ENCODE assay signal across 17 mouse cellular contexts in the genomic region with DNA sequence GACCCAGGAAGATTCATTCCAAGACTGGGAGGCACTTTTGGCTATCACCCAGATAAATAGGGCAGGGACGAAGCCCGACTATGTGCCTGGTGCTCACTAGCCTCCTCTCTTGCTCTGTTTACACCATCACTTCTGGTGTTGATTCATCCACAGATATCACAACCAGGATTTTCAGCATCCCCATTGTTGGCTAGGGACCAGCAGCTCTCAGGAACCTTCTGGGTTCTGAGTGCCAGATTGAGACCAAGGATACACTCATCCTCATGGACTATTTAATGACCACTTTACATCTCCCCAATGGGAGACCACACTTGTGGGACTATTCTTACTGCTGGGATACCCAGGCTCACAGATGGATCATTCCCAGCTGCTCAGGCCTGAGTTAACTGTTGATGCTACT. TPM values are rescaled to one million over a fixed set of nuclear protein-coding genes. Genes with fewer than 3 reads are reported as not detected.
"Had no signal": no experiment of that assay in that cellular context is flagged by ENCODE, and none has a peak within 500 bp of the region (broad histone marks: within the 10 kb centered on the region; RNA-seq: fewer than 3 reads in every experiment).

No protein-coding gene starts in this region.

- DNase-seq: kidney, postnatal 10 days; kidney, postnatal 4 days; lung, embryonic 14.5 days; lung, postnatal 10 days; lung, postnatal 4 days; right cerebral cortex, postnatal 14 days; thymus, adult 2 months; thymus, postnatal 25 days had no signal

- H3K4me2 ChIP-seq: limb, embryonic 15.5 days; liver, embryonic 12.5 days; lung, embryonic 14.5 days; midbrain, embryonic 15.5 days; neural tube, embryonic 12.5 days; stomach, embryonic 15.5 days had no signal

- H3K4me1 ChIP-seq: limb, embryonic 15.5 days; liver, embryonic 12.5 days; midbrain, embryonic 10.5 days; neural tube, embryonic 12.5 days; stomach, embryonic 15.5 days had no signal

- H3K4me3 ChIP-seq: layer of hippocampus, adult 2 months; left cerebral cortex, adult 2 months; limb, embryonic 15.5 days; liver, embryonic 12.5 days; midbrain, embryonic 10.5 days; midbrain, embryonic 15.5 days; neural tube, embryonic 12.5 days; stomach, embryonic 15.5 days had no signal

- H3K27ac ChIP-seq: layer of hippocampus, adult 2 months; left cerebral cortex, adult 2 months; limb, embryonic 15.5 days; liver, embryonic 12.5 days; midbrain, embryonic 10.5 days; midbrain, embryonic 15.5 days; neural tube, embryonic 12.5 days; stomach, embryonic 15.5 days had no signal

- H3K36me3 ChIP-seq: limb, embryonic 15.5 days; liver, embryonic 12.5 days; midbrain, embryonic 10.5 days; midbrain, embryonic 15.5 days; neural tube, embryonic 12.5 days; stomach, embryonic 15.5 days had no signal

- H3K9me3 ChIP-seq: limb, embryonic 15.5 days; midbrain, embryonic 10.5 days; midbrain, embryonic 15.5 days; neural tube, embryonic 12.5 days; stomach, embryonic 15.5 days had no signal

- H3K27me3 ChIP-seq: limb, embryonic 15.5 days; liver, embryonic 12.5 days; midbrain, embryonic 15.5 days; neural tube, embryonic 12.5 days; stomach, embryonic 15.5 days had no signal

- H3K9ac ChIP-seq: limb, embryonic 15.5 days; liver, embryonic 12.5 days; lung, embryonic 14.5 days; midbrain, embryonic 15.5 days; neural tube, embryonic 12.5 days; stomach, embryonic 15.5 days had no signal

- ATAC-seq: liver, embryonic 12.5 days; midbrain, embryonic 15.5 days had no signal

RNA-seq across cellular contexts. Expression of gene Slc2a13, which starts 46.2 kb away (rescaled TPM):
- total RNA-seq: monocyte, adult 5-6 weeks had no signal
